Mouse (Mus musculus) neural tube, embryonic 15.5 days (tissue): ENCODE data around the gene Glra3. TPM values are rescaled to one million over a fixed set of nuclear protein-coding genes. Genes with fewer than 3 reads are reported as not detected.

Experiments
- ATAC-seq: fragments of 200-750 bp; cut with Nextera tagmentation; 2 replicates; pipeline ENCODE4 v1.8.0; 2017; ENCODE audit warnings: mild to moderate bottlenecking, moderate TSS enrichment, moderate library complexity; ENCODE audit not compliant: low FRiP score
- H3K27ac ChIP-seq: fragments of 300-500 bp; sonication (generic); replicated peaks from 2 replicates; pipeline ENCODE4 v1.5.1; 2015; ENCODE audit warnings: mild to moderate bottlenecking, inconsistent platforms
- H3K27me3 ChIP-seq: fragments of 300-500 bp; sonication (generic); replicated peaks from 2 replicates; pipeline ENCODE4 v1.6.1; 2015; ENCODE audit warnings: inconsistent platforms
- H3K36me3 ChIP-seq: fragments of 300-500 bp; sonication (generic); 2 replicates; pipeline ENCODE4 v1.6.1; 2015; ENCODE audit warnings: inconsistent platforms
- H3K4me1 ChIP-seq: fragments of 300-500 bp; sonication (generic); 2 replicates; pipeline ENCODE4 v1.6.1; 2015; ENCODE audit warnings: inconsistent platforms
- H3K4me2 ChIP-seq: fragments of 300-500 bp; sonication (generic); 2 replicates; pipeline ENCODE4 v1.6.1; 2015; ENCODE audit warnings: inconsistent platforms, mild to moderate bottlenecking, moderate library complexity
- H3K4me3 ChIP-seq: fragments of 300-500 bp; sonication (generic); replicated peaks from 2 replicates; pipeline ENCODE4 v1.5.1; 2015; ENCODE audit warnings: mild to moderate bottlenecking, inconsistent platforms
- H3K9ac ChIP-seq: fragments of 300-500 bp; sonication (generic); replicated peaks from 2 replicates; pipeline ENCODE4 v1.6.1; 2015; ENCODE audit warnings: mild to moderate bottlenecking, inconsistent platforms
- H3K9me3 ChIP-seq: fragments of 300-500 bp; sonication (generic); replicated peaks from 2 replicates; pipeline ENCODE4 v1.6.1; 2016; ENCODE audit warnings: inconsistent platforms
- WGBS: fragments of 180-500 bp; shearing (Covaris S2); methylation state at CpG from one replicate; pipeline ENCODE4 v1.1.7; 2015; ENCODE audit warnings: mixed read lengths; 5-methylcytosine and 5-hydroxymethylcytosine counted together
- polyA plus RNA-seq: library from polyadenylated mRNA; unstranded; fragments of >200 nt; fragmentation: Nextera tagmentation; extraction: Ambion mirVana; gene quantifications from 2 replicates; pipeline ENCODE4 v1.2.1, GENCODE M21; 2015

The Glra3 gene
- 1.9 and 2.2 TPM in 2 replicates for polyA plus RNA-seq

GRCm38 (mm10) chr8:55939870-55940525 lies at the start of gene Glra3:
TSS of gene Glra3 (plus strand) at chr8:55940460.
- H3K27me3 ChIP-seq: no peaks in the 10 kb centered on the region
- H3K9ac ChIP-seq: peak within 1 kb of the TSS; percentile 39
- H3K9me3 ChIP-seq: no peaks in the 10 kb centered on the region
- peak within 1 kb of the TSS; percentile 46 for H3K4me3 ChIP-seq
- H3K36me3 ChIP-seq: no peaks in the 10 kb centered on the region
- peaks cover 7% of the 10 kb centered on the region for H3K4me1 ChIP-seq
- WGBS: 7% methylated on average over 11 of the region's 11 CpGs
- H3K27ac ChIP-seq: peak within 1 kb of the TSS; percentile 60
- H3K4me2 ChIP-seq: peak within 1 kb of the TSS; percentile 75
- ATAC-seq: peak; percentile 97

DNA sequence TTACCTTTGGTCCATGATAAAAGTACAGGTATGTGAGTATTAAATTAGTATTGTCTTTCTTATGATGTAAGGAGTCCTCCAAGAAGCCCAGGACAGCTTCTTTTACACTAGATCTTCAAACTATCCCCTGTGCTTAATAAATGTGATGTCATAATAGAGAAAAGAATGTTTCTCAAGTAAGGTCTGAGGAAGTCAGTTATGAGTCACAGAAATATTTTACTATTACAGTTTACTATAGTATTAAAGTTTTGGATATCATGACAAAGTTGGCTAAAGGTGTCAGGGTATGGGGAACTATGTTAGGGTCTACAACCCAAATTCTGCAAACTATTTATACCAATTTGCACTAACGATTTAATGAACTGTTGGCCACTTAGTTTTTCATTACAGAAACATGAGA lies 33.4 kb upstream of the Glra3 start, which contains the start of gene Adam29:
Gene Adam29 (minus strand): TSS at position 101 of the 400 bp plus-strand sequence.
- Histone ChIP-seq H3K36me3 (no peaks in the 10 kb centered on the region), H3K4me2 (no peak within 1 kb of the TSS), H3K4me3 (no peak within 1 kb of the TSS), H3K9me3 (no peaks in the 10 kb centered on the region), H3K9ac (no peak within 1 kb of the TSS), H3K27me3 (no peaks in the 10 kb centered on the region), H3K27ac (no peak within 1 kb of the TSS), H3K4me1 (no peaks in the 10 kb centered on the region)
- WGBS: 90% methylated on average over 1 of the region's 1 CpGs
- ATAC-seq: no peak

- peak; percentile 91 for ATAC-seq
- peak overlapping the region; percentile 75 for H3K4me2 ChIP-seq
- no peaks in the 10 kb centered on the region for H3K27me3 ChIP-seq
- H3K4me1 ChIP-seq: peaks cover 7% of the 10 kb centered on the region
- peak overlapping the region; percentile 60 for H3K27ac ChIP-seq
- WGBS: 0% methylated on average over 8 of the region's 8 CpGs
- H3K4me3 ChIP-seq: peak overlapping the region; percentile 46
- H3K9me3 ChIP-seq: no peaks in the 10 kb centered on the region
- H3K9ac ChIP-seq: peak overlapping the region; percentile 39
- H3K36me3 ChIP-seq: no peaks in the 10 kb centered on the region
Observed at GRCm38 (mm10) chr8:55940526-55940880, 243 bp downstream of the Glra3 start.

GRCm38 (mm10) chr8:55964759-55965320 lies 24.6 kb downstream of the Glra3 start:
- Histone ChIP-seq H3K36me3 (no peaks in the 10 kb centered on the region), H3K27ac (no peak overlapping the region), H3K9me3 (no peaks in the 10 kb centered on the region), H3K27me3 (no peaks in the 10 kb centered on the region), H3K4me1 (no peaks in the 10 kb centered on the region), H3K4me3 (no peak overlapping the region), H3K4me2 (no peak overlapping the region), H3K9ac (no peak overlapping the region)
- 32% methylated on average over 3 of the region's 3 CpGs for WGBS
- peak; percentile 57; the same call in 1 of the 2 replicates for ATAC-seq

- Histone ChIP-seq H3K27ac (no peak overlapping the region), H3K9me3 (no peaks in the 10 kb centered on the region), H3K27me3 (no peaks in the 10 kb centered on the region), H3K36me3 (no peaks in the 10 kb centered on the region), H3K4me2 (no peak overlapping the region), H3K4me1 (no peaks in the 10 kb centered on the region), H3K4me3 (no peak overlapping the region), H3K9ac (no peak overlapping the region)
- ATAC-seq: peak; percentile 61
- 59% methylated on average over 3 of the region's 3 CpGs for WGBS
Observed at GRCm38 (mm10) chr8:55997859-55998258, 57.6 kb downstream of the Glra3 start.

- Histone ChIP-seq H3K4me2 (no peak overlapping the region), H3K9ac (no peak overlapping the region), H3K27ac (no peak overlapping the region), H3K4me1 (no peaks in the 10 kb centered on the region), H3K36me3 (no peaks in the 10 kb centered on the region), H3K4me3 (no peak overlapping the region), H3K27me3 (no peaks in the 10 kb centered on the region), H3K9me3 (no peaks in the 10 kb centered on the region)
- no peak for ATAC-seq
- 84% methylated on average over 2 of the region's 2 CpGs for WGBS
Observed at GRCm38 (mm10) chr8:56054324-56054723, 114.1 kb downstream of the Glra3 start.

DNA sequence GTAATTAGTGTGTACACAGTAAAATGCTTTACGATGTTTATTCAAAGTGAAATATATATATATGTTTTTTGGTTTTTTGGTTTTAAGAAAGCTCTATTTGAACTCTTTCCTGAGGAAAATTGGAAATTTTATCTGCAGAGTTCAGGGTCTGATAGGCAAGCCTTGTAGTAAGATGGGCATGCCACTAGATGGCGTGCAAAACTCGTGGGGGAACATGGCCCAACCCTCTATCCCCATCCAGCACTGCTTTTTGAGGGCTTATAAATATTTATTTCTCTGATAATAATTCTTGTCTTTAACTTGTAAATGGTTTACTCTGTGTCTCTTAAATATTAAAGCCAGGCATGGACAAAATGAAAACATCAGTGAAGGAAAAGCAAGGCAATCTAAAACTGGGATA lies 122.8 kb downstream of the Glra3 start:
- WGBS: 27% methylated on average over 3 of the region's 3 CpGs
- Histone ChIP-seq H3K9ac (no peak overlapping the region), H3K4me3 (no peak overlapping the region), H3K4me2 (no peak overlapping the region), H3K27ac (no peak overlapping the region), H3K9me3 (no peaks in the 10 kb centered on the region), H3K4me1 (no peaks in the 10 kb centered on the region), H3K36me3 (no peaks in the 10 kb centered on the region), H3K27me3 (no peaks in the 10 kb centered on the region)
- ATAC-seq: no peak

DNA sequence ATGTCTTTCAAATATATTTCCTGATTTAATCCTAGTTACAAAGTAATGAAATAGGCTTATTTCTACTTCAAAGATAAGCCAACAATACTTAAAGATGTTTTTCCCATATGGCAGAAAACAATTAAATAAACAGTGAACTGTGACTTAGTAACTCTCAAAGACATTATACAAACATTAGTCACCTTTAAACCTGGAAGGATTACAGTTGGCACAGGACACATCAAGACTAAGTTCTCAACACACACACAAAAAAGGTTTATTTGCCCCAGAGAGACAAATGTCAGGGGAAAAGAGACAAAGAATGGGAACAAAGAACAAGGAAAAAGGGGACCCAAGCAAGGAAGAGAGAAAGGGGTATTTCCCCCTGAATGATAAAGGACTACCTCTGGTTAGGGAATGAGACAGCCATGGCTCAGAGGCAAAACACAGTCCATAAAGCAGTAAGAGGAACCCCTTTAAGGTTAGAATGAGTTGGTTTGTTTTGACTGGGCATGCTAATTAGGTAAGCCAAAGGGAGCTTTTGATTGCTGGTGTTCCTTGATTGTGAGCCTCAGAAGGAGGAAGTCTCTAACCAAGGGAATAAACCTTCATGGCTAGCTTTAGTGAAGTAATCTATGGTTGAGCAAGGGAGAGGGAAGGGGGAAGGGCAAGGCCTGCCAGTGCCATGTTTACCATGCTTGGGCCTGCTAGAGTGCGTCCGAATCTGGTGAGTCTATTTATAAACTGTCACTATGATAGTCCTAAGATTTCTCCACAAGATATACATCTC lies 130.4 kb downstream of the Glra3 start:
- H3K27ac ChIP-seq: no peak overlapping the region
- H3K4me3 ChIP-seq: no peak overlapping the region
- no peaks in the 10 kb centered on the region for H3K9me3 ChIP-seq
- no peak for ATAC-seq
- 58% methylated on average over 2 of the region's 2 CpGs for WGBS
- H3K9ac ChIP-seq: no peak overlapping the region
- H3K4me1 ChIP-seq: no peaks in the 10 kb centered on the region
- no peak overlapping the region for H3K4me2 ChIP-seq
- H3K27me3 ChIP-seq: no peaks in the 10 kb centered on the region
- H3K36me3 ChIP-seq: no peaks in the 10 kb centered on the region

DNA sequence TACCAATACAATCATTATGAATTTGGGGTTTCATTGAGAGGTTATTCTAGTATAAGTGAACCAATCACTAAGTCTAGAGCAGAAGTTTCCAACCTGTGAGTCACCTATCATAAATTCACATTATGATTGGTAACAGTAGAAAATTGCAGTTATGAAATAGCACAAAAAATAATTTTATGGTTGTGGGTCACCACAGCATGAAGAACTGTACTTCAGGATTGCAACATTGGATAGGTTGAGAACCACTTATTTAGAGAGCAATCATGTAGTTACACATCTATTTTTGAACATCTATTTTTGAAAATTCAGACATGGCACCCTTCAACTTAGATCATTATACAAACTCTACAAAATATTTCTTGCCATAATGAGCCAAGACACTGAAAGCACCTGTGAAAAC lies 143.4 kb downstream of the Glra3 start:
- Histone ChIP-seq H3K27me3 (no peaks in the 10 kb centered on the region), H3K9me3 (no peaks in the 10 kb centered on the region), H3K4me3 (no peak overlapping the region), H3K4me1 (no peaks in the 10 kb centered on the region), H3K4me2 (no peak overlapping the region), H3K9ac (no peak overlapping the region), H3K36me3 (no peaks in the 10 kb centered on the region), H3K27ac (no peak overlapping the region)
- ATAC-seq: no peak

GRCm38 (mm10) chr8:56094385-56094784 lies 154.1 kb downstream of the Glra3 start:
- no peaks in the 10 kb centered on the region for H3K27me3 ChIP-seq
- no peaks in the 10 kb centered on the region for H3K9me3 ChIP-seq
- H3K4me1 ChIP-seq: no peaks in the 10 kb centered on the region
- H3K4me3 ChIP-seq: no peak overlapping the region
- ATAC-seq: no peak
- no peak overlapping the region for H3K4me2 ChIP-seq
- no peak overlapping the region for H3K9ac ChIP-seq
- no peaks in the 10 kb centered on the region for H3K36me3 ChIP-seq
- no peak overlapping the region for H3K27ac ChIP-seq

DNA sequence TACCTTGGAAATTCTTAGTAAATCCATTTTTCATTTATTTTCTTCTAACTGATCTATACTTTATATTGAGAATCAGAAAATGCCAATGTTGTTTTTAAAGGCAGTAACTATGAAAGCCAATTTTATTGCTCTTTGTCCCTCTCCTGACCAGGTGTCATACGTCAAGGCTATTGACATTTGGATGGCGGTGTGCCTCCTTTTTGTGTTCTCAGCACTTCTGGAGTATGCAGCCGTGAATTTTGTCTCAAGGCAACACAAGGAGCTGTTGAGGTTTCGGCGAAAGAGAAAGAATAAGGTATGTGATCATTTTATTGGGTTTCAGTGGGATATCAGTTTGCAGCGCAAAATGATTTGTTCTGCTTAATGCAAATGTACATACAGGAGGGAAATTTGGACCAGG lies 170.0 kb downstream of the Glra3 start:
- 83% methylated on average over 6 of the region's 6 CpGs for WGBS
- H3K4me1 ChIP-seq: no peaks in the 10 kb centered on the region

GRCm38 (mm10) chr8:56129357-56129756 lies 189.1 kb downstream of the Glra3 start:
- H3K4me3 ChIP-seq: no peak overlapping the region
- no peaks in the 10 kb centered on the region for H3K4me1 ChIP-seq
- no peak overlapping the region for H3K9ac ChIP-seq
- no peak overlapping the region for H3K27ac ChIP-seq
- H3K36me3 ChIP-seq: no peaks in the 10 kb centered on the region
- no peaks in the 10 kb centered on the region for H3K9me3 ChIP-seq
- WGBS: 85% methylated on average over 2 of the region's 2 CpGs
- H3K27me3 ChIP-seq: no peaks in the 10 kb centered on the region
- no peak for ATAC-seq
- no peak overlapping the region for H3K4me2 ChIP-seq

More for the DNA sequence above, 170.0 kb downstream of the Glra3 start:
- Histone ChIP-seq H3K36me3 (no peaks in the 10 kb centered on the region), H3K9me3 (no peaks in the 10 kb centered on the region), H3K9ac (no peak overlapping the region), H3K4me3 (no peak overlapping the region), H3K27ac (no peak overlapping the region), H3K27me3 (no peaks in the 10 kb centered on the region), H3K4me2 (no peak overlapping the region)
- no peak for ATAC-seq
